Mouse (Mus musculus) left cerebral cortex, postnatal 25 days (tissue): ENCODE results near the gene Shroom3. TPM values are rescaled to one million over a fixed set of nuclear protein-coding genes. Genes with fewer than 3 reads are reported as not detected.
"Not testable (repeated sequence)": the region's sequence is repeated elsewhere in the genome, so short reads cannot be mapped to it uniquely, and the experiment has no call there.

Experiments used
- DNase-seq, 2 experiments: peaks; one replicate each; pipeline ENCODE4 v3.0.0; 2022; ENCODE audit warnings: low spot score in 2 of 2, mixed read lengths in 1 of 2
- intact Hi-C: fragments of 180-260 bp; cut with DNase I; formaldehyde crosslinking; loops from one replicate; pipeline ENCODE4 v1.15.1; 2025
- total RNA-seq, 2 experiments: library from RNA; stranded (reverse); gene quantifications; 2 replicates each; pipeline ENCODE4 v1.2.3; 2021

Shroom3 gene
- total RNA-seq, 2 experiments from 2014 or later = 4.4 to 4.9 TPM

- no peak for DNase-seq
- intact Hi-C loops = no loop called here
Observed at GRCm38 (mm10) chr5:92908227-92908626, 225.0 kb downstream of the Shroom3 start.

- no peak for DNase-seq
- intact Hi-C loops = no loop called here
Observed at GRCm38 (mm10) chr5:92910838-92911237, 227.6 kb downstream of the Shroom3 start.

GRCm38 (mm10) chr5:92915421-92915820, 232.2 kb downstream of the Shroom3 start:
- intact Hi-C loops = no loop called here
- DNase-seq = no peak

- no peak for DNase-seq
- intact Hi-C loops = no loop called here
Observed at GRCm38 (mm10) chr5:92917755-92918154, 234.5 kb downstream of the Shroom3 start.

GRCm38 (mm10) chr5:92918170-92918569, 234.9 kb downstream of the Shroom3 start:
- no peak for DNase-seq
- intact Hi-C loops = no loop called here

- no peak for DNase-seq
- intact Hi-C loops = no loop called here
Observed at GRCm38 (mm10) chr5:92918866-92919265, 235.6 kb downstream of the Shroom3 start.

- DNase-seq = no peak
- intact Hi-C loops = no loop called here
Observed at GRCm38 (mm10) chr5:92919390-92919789, 236.2 kb downstream of the Shroom3 start.

- no peak for DNase-seq
- intact Hi-C loops = no loop called here
Observed at GRCm38 (mm10) chr5:92920984-92921383, 237.7 kb downstream of the Shroom3 start.

GRCm38 (mm10) chr5:92921728-92922127, 238.5 kb downstream of the Shroom3 start:
- DNase-seq = no peak
- intact Hi-C loops = no loop called here

- DNase-seq, intact Hi-C loops: not testable (repeated sequence)
Observed at GRCm38 (mm10) chr5:92922981-92923380, 239.7 kb downstream of the Shroom3 start.

- DNase-seq = no peak
- intact Hi-C loops = no loop called here
Observed at GRCm38 (mm10) chr5:92924851-92925477, 241.7 kb downstream of the Shroom3 start.

- no peak for DNase-seq
- intact Hi-C loops = no loop called here
Observed at GRCm38 (mm10) chr5:92927667-92928066, 244.4 kb downstream of the Shroom3 start.

- no peak for DNase-seq
- intact Hi-C loops = no loop called here
Observed at GRCm38 (mm10) chr5:92930557-92930956, 247.3 kb downstream of the Shroom3 start.

GRCm38 (mm10) chr5:92931298-92931697, 248.1 kb downstream of the Shroom3 start:
- no peak for DNase-seq
- intact Hi-C loops = no loop called here

- intact Hi-C loops = no loop called here
- DNase-seq = no peak
Observed at GRCm38 (mm10) chr5:92933010-92933409, 249.8 kb downstream of the Shroom3 start.

- DNase-seq = peak in 1 of 2 experiments; percentile 50
- intact Hi-C loops = no loop called here
Observed at GRCm38 (mm10) chr5:92933599-92934217, 250.5 kb downstream of the Shroom3 start.

GRCm38 (mm10) chr5:92934269-92934939, 251.2 kb downstream of the Shroom3 start:
- intact Hi-C loops = no loop called here
- no peak for DNase-seq

GRCm38 (mm10) chr5:92935883-92936282, 252.6 kb downstream of the Shroom3 start:
- intact Hi-C loops = no loop called here
- no peak for DNase-seq

GRCm38 (mm10) chr5:92937701-92938100, 254.5 kb downstream of the Shroom3 start:
- intact Hi-C loops = no loop called here
- peak in 1 of 2 experiments; percentile 48 for DNase-seq

- DNase-seq = no peak
- intact Hi-C loops = no loop called here
Observed at GRCm38 (mm10) chr5:92939246-92939995, 256.2 kb downstream of the Shroom3 start.
